Mouse (Mus musculus): ENCODE data around the gene Tbc1d22a.

DNA sequence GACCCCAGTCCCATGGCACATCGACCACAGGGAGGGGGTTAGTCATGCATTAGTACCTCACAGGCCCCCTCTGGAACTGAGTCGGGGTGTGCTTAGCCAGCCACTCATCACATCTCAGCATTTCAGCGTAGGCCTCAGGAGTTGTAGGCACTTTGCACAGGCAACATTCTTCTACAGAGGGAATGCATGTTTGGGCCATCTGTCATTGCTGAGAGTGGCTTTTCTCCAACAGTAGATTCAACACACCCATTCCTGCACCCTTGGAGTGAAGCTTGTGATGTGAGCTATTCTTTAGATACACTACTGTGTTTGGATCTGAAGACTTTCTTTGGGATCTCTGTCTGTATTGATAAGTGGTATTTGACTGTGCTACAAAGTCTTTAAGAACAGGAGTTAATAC lies 75.8 kb downstream of the Tbc1d22a start:
- TF ChIP-seq POLR2A (IDR thresholded peaks at IDR 0.05; ENCODE audit: low read depth, low read length) (no peak), CTCF (IDR thresholded peaks at IDR 0.05; ENCODE audit: extremely low read depth, insufficient read depth, insufficient read length, insufficient replicate concordance) (no peak)

All from spleen, adult 2 months (tissue).